Mouse (Mus musculus): ENCODE measurements around the gene Slc45a2.
"Not testable (repeated sequence)": the region's sequence is repeated elsewhere in the genome, so short reads cannot be mapped to it uniquely, and the experiment has no call there.

Gene Slc45a2

DNA sequence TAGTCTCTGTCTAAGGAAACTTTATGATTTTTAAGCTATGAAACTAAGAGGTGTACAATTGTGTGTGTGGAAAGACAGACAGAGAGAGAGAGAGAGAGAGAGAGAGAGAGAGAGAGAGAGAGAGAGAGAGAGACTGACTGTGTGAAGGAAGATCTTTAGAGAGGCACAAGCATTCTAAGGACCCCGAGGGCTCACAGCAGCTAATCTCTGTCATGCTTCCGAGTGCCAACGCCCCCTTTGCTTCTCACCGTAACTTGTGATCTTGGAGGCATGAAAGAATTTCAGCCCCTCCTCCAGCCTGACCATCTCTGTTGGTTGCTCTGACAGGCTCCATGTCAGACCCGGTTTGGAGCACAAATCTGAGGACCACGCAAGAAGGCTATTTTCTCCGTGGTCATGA is at the start of gene Slc45a2:
TSS of gene Slc45a2 (plus strand) at position 301 of the 400 bp plus-strand sequence.
- no peak for DNase-seq (ENCODE audit: low spot score)

DNA sequence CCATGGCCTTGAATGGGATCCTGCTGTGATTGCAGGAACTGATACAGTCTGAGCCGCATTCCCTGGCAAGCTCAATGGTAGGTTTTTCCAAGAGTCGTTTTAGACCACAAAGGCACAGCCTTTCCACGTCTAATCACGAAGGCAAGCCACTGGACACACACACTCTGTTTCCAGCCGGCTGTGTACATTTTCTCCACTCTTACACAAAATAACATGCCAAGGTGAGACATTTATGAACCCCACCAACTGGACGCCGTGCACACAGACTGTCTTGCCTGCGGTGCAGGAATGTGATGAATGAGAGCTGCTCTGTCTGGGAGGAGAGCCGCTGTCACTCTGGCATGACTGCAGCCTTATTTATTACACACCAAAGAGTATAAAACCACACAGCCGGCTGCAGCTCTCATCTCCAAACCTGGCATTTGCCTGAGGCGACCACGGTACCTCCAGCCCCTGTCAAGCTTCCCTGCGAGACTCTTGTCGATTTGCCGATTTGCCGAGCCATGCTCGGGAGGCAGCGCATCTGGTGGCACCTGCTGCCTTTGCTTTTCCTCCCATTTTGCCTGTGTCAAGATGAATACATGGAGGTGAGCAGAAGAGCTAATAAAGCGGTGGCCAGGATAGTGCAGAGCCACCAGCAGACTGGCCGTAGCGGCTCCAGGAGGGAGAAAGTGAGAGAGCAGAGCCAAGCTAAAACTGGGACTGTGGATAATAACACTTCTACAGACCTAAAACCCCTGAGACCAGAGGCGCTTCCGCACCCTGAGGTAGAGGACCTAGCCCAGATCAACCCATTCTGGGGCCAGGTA is 48.4 kb upstream of the Slc45a2 start, which contains the start of gene C1qtnf3:
TSS of gene C1qtnf3 (plus strand) at position 382 of the 809 bp plus-strand sequence.
- DNase-seq (ENCODE audit: low spot score): no peak

DNA sequence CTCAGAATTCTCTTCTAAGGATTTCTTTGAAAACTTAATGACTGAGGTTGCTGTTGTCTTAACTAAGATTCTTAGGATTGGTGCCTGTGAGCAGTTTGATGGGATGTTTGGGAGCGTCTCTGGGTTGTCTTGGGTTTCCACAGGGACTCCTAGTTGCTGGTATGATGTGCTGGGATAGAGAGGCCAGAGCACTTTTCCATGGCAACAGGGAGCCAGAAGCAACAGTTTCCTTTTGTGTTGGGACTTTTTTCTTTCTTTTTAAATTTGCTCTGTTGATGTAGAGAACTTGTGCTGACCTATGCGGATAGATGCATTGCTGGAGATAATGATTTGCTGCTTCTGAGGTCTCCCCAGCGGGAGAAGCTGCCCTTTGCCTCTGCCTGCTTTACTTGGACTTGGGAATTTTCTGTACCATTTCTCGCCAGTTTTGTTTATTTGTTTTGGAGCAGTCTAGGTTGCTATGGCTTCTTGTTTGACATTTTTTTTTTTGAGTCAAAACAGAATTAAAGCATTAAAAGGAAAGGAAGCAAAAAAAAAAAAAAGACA is 47.7 kb upstream of the Slc45a2 start:
- no peak for DNase-seq (ENCODE audit: low spot score)

DNA sequence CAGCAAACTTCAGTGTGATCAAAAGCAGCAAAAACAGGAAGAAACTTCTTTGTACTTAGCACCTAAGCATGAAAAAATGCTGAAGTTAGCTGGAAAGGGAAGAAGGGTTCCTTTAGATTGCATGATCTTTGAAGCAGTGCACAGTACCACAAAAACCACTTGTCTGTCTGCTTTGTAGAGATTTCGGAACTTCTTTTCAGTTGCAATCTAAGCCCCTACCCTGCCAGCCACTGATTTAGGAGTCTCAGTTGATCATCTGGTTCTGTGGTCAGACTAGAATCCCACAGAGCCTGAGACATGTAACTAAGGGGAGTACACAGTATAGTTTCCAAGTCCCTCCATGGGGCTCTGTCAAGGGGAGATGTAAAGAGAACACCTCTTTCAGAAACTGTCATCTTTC is 47.1 kb upstream of the Slc45a2 start:
- DNase-seq (ENCODE audit: low spot score): no peak

DNA sequence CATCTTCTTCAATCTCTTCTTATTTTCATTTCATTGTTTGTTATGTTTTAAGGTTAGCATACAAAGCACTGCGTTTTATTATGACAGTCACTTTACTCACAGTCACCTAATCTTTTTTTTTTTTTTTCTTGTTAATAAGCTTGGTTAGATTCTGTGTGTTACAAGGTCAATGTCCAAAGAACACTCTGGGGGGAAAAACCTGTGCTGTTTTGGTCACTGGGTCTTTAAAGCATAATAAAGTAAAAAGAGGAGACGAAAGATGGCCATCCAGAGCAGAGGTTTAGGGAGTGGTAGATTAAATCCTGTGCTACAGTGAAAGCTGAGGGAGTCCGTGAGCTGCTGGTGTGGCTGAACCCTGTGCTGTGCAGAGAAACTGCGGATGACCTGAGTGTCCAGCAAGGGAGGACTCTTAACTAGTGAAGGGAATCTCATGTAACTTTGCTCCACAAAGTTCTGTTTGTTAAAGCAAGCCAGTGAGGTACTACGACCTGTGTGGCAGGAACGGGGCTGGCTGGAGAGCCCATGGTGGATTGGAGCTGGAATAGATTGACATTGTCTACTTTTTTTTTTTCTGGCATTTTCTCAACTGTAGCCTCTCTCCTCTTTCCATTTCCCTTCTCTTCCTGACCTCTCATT is 46.0 kb upstream of the Slc45a2 start:
- DNase-seq (ENCODE audit: low spot score): no peak

DNA sequence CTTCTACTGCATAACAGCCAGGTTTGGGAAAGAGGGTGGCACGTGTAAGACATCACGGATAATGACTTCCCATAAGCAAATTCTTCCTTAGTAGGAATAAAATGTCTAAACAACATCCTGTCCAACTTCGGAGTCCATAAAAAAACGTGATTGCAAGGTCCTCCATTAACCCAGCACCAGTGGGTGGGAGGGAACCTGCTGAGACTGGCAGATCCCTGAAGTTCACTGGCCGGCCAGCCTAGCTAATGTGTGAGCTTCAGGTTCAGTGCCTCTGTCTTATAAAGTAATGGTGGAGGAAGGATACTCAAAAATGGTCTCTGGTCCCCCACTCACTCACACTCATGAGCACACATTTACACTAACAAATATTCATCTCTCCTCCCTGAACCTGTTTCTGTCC is 45.4 kb upstream of the Slc45a2 start:
- DNase-seq (ENCODE audit: low spot score): no peak

DNA sequence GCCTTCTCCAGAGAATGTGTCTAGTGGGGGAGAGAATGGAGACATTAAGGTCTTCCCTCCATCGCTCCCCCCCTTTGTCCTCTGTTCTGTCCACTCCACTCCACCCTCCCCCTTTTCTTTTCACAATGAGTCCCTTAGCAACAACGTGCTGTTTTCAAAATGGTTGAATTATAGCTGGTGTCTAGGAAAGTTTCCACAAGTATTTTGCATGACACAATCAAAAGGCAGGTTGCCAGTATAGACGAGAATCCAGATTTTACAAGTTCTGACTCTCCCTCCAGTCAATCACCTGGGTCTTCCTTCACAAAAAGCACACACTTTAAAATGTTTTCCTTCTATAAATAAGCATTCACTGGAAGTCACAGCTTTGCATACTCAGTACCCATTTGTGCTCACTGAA is 43.8 kb upstream of the Slc45a2 start:
- no peak for DNase-seq (ENCODE audit: low spot score)

DNA sequence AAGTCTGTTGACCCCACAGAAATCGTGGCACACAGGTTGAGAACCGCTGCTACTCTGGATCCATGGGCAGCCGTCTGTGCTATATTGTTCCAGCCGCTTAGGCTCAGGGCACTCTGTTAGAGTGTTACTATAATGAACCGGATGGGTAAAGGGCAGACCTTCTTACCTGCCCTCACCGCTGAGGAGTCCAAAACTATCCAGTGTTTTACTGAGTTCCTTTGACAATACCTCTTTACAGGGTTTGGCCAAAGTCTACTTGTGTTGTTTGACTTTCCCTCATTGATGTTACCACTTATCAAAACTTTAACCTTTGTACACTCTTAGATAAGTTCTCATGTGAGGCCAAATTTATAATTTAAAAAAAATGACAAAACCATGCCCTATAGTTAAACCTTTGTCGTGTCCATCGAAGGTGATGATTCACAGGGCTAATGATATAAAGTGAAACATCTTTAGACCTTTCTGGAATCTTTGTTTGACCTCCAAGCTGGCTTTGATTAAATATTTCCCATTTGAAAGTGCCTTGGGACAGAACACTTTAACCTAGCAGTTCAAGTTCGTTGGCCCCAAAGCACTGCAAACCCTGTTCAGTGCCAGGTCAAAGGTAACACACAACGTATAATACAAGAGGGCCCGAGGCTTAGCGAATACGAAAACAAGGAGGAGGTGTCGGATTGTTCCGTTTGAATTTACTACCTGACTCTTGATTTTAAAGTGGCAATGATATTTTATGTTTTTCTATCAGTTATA is 41.1 kb upstream of the Slc45a2 start:
- no peak for DNase-seq (ENCODE audit: low spot score)

DNA sequence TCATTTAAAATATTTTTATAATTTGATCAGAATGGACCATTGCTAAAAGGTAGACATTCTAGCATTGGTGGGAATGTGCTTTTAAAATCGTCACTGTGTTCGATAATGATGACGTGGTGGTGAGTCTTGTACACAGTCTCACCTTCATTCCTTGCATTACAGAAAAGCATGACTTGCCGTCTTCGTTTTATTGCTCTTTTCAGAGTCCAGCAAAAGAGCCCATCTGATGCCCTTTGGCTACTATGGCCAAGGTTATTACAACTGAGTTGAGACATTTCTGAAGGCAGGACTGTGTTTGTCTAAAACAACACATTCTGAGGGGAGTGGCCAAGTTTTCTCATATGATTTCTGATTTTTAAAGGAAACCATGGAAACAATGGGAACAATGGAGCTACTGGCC is 40.3 kb upstream of the Slc45a2 start:
- no peak for DNase-seq (ENCODE audit: low spot score)

DNA sequence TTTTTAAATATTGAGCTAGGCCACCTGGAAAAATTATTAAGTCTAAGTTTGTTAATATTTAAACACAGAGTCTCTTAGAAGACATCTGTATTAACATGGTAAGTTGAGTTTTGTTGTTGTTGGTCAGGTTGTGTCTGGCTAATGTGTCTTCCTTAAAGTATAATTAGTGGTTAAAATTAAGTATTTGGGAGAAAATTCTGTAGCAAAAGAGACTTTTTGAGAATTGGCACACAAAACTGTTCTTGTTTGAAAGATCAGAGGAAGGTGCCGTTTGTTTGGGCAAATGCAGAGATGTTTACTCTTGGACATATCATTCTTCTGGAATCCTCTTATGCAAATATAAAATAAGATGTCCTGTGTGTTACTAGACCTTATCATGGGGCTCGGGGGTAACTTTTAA is 37.9 kb upstream of the Slc45a2 start:
- DNase-seq (ENCODE audit: low spot score): no peak

DNA sequence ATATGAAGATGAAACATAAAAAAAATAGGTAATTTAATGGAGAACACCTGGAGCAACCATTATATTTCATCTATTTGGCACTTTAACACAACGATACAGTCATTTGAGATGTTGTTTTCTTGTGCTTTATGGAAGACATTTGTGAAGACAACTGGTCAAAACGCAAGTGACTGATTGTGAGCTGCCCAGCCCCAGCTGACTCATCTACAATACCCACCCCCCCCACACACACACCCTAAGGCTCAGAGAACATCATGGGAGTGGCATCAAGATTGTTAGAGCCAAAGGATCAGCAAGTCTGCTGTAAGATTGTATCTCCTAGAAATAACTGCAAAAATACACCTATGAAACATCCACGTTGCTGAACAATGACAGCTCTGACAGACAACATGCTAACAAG is 31.1 kb upstream of the Slc45a2 start:
- no peak for DNase-seq (ENCODE audit: low spot score)

DNA sequence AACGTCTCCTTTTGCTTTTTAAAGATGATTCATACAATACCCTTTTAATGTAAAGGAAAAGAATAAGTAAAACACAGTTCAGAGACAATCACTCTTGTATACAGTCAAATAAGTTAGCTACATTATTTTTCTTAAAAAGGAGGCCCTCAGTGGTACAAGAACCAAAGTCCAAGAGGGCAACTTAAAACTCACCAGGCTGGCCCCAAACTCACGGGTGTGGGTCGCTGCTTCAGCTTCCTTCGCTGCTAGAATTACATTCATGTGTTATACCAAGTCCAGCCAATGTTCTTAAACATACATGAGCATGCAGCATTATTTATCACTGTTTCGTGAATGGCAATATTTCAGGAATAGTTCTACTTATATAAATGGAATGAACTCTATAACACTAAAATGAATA is 29.7 kb upstream of the Slc45a2 start:
- no peak for DNase-seq (ENCODE audit: low spot score)

DNA sequence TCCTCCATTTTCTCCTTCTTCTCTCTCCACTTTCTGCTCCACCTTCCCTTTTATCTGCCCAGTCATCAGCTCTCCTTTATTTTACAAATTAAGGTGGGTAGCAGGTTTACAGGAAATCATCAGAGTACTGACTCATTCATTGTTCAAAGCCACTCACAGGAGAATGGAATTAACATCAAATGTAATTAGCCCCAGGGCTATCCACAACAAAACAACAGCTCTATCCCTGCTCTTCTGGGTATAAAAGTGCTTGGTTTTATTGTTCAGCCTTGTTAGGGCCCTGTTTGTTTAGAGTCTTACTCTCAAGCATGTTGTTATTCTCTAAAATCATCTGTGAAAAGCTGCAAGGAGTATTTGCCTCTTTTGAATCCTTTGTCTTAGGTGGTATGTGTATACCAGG is 23.4 kb upstream of the Slc45a2 start:
- no peak for DNase-seq (ENCODE audit: low spot score)

DNA sequence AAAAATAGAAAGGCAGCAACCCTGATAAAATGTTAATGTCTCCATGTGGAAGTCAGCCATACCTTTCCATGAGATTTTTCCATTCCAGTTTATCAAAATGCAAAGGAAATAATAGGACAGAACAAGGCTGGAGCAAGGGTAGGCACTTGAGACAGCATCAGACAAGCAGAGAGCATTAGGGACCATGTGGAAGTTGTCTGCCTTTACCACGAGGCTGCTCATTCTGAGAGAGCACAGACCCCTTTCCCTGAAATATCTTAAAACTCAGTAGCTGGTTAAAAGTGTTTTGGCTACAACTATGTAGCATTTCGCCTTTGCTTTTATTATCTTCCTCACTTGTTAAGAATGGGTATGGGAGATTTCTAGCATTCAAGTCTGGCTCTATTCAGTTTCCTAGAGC is 19.8 kb upstream of the Slc45a2 start:
- no peak for DNase-seq (ENCODE audit: low spot score)

DNA sequence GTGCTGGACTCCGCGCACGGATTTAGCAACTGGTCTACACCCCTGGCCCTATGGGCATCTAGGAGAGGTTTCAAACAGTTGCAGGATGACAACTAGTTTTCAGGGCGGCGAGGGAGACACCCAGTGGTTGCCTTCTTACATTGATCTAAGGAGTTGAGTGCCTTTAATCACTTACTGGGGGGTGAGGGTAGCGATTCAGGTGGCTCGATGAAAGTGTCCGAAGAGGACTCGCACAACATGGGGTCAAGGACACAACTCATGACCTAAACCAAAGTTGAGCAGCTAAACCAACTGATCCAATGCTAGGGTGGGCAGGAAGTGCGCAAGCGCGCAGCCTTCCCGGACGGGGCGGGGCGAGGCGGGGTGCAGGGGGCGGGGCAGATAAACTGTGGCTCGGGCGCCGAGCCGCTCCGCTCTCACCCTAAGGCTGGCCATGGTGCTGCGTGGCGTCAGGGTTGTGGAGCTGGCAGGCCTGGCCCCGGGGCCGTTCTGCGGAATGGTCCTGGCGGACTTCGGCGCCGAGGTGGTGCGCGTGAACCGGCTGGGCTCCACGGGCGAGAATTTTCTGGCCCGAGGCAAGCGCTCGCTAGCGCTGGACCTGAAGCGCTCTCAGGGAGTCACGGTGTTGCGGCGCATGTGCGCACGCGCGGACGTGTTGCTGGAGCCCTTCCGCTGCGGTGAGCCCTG is 19.0 kb upstream of the Slc45a2 start, which contains the start of gene Amacr:
TSS of gene Amacr (plus strand) at position 380 of the 687 bp plus-strand sequence.
- peak; percentile 96 for DNase-seq (ENCODE audit: low spot score)

DNA sequence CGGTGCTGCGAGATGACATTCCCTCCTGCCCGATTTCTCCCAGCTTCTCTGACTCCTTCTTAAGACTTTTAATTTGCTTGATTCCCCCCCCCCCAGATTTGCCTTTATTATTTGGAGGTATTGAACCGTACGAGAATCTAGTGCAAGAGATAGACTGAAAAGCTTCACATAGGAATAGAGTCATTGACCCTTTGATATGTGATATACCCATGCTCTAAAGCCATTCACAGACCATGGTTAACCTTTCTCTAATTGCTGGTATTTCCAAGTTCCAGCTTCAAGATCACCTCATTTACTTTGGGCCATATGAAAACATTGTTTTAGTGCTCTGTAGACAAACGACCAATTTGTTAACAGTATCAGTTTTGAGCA is 18.5 kb upstream of the Slc45a2 start:
- no peak for DNase-seq (ENCODE audit: low spot score)

DNA sequence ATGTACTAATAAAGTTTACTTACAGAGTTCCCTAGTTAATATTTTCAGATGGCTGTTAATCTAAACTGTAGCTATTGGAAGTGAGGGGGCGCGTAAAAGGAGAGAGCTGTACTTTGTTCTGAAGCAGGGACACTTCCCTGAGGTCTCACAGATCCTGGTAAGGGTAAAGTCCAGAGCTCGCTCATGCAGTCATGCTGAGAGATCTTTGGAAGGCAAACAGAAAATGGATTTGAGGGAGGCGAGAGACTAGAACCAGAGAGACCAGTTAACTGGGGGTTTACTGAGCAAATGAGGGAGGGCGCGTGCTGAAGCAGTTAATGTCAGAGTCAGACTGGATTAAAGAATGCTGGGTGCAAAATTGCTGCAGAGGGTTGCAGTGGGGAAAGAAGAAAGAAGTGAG is 14.8 kb upstream of the Slc45a2 start:
- DNase-seq (ENCODE audit: low spot score): no peak

DNA sequence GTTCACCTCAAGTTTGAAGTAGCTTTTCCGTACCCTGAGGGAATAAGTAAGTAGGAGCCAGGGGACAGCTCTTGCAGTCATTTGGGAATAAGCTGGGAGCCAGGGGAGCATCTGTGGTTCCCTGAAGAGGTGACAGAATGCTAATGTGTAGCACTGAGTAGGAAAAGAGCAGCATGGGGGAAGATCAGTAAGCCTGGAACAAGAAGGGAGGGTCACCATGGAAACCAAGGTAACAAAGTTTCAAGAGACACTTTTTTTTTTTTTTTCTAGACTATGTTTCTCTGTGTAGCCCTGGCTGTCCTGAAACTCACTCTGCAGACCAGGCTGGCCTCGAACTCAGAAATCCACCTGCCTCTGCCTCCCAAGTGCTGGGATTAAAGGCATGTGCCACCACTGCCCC is 14.0 kb upstream of the Slc45a2 start:
- DNase-seq (ENCODE audit: low spot score): not testable (repeated sequence)

DNA sequence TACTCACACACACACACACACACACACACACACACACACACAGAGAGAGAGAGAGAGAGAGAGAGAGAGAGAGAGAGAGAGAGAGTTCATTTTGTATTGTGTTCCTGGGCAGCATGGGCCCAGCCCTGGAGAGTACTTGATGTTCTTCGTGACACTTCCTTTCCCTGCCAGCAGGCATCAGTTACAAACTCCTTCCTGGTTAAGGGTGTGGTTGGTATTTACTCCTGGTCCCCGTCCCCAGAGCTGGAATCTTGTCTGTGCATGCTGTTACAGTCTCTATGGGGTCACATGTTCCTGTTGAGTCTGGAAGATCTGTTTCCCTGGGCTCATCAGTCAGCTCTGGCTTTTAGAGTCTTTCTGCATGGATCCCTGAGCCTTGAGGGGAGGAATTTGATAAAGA is 10.1 kb upstream of the Slc45a2 start:
- DNase-seq (ENCODE audit: low spot score): no peak

DNA sequence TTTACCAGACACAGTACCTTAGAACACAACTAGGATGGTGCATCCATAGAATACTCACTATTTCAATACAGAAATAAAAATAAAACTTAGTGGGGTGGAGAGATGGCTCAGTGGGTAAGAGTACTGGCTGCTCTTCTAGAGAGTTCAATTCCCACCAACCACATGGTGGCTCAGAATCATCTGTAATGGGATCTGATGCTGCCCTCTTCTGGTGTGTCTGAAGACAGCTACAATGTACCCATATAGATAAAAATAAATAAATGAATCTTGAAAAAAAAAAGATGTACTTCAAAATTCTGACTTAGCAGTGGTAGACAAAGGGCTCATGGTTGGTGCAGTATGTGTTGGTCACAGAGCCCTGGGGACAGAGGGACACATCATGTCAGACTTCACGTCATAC is 9.0 kb upstream of the Slc45a2 start:
- DNase-seq (ENCODE audit: low spot score): no peak

DNA sequence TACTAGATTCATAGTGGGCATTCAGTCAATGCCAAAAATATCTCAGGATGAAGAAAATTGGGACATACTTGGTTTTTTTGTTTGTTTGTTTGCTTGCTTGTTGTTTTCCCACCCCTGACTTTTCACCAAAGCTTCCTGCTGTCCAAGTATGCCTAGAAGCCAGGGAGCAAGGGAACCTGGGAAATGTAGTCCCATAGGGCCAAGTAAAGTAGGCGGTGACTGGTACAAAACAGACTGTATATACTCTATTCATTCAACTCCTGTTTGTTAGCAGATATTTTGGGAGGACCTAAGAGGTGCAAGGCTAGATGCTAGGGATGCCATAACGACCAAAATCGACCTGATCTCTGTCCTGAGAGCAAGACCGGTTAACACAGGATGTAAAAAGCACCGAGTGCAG is 689 bp upstream of the Slc45a2 start:
- no peak for DNase-seq (ENCODE audit: low spot score)

DNA sequence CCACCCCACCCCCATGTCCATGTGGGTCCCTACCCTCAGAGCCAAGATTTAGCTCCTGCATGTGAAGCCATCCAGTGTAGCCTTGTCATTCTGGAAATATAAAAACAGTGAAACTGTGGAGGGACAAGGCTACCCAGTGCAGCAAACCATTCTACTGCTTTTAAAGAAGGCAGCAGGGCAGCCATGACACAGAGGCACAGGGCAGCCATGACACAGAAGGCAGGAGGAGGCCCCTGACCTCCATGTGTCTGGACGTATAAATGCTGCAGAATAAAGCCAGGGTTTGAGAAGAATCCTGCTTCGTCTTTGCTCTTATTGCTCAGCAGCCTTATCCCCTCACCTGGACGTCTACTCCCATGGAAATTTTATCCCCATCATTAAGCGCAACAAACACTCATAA is 3.3 kb downstream of the Slc45a2 start:
- DNase-seq (ENCODE audit: low spot score): no peak

Measured in MN1 (cell line).